Mouse (Mus musculus): ENCODE measurements around the gene Iqcd. TPM values are rescaled to one million over a fixed set of nuclear protein-coding genes. Genes with fewer than 3 reads are reported as not detected.

The Iqcd gene
- total RNA-seq, 2 experiments from 2014 or later, result 7.9 to 9.0 TPM

DNA sequence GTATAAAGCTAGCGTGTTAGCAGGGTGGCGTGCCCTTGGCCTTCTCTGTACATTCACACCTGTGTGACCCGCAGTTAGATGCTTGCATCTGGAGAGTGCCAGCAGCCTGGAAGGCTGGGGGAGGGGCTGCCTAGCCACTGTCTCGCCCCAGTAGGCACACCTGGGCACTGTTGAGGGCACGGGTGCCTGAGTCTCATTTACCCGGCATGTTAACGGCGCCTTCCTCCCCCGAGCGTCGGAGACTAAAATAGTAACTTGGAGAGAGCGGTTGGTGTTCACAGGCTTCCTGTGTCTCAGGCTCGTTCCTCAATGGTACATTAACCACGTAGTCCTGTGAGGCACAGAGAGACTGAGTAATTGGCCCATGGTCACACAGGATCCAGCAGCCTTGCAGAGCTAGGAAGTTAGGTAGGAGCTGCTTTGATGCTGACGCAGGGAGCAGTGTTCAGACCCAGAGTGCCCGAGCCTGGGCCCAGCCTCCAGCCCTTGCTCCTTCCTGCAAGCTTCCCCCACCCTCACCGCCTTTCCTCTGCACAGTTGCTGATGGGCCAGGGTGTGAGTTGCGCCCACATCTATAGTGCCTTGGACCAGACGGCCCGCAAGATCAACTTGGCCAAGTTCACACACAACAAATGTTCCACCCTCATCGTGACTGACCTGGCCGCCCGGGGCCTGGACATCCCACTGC lies 32.4 kb downstream of the Iqcd start:
- ATAC-seq (replicated peaks; ENCODE audit: low FRiP score, low TSS enrichment, poor library complexity, severe bottlenecking), result no peak

DNA sequence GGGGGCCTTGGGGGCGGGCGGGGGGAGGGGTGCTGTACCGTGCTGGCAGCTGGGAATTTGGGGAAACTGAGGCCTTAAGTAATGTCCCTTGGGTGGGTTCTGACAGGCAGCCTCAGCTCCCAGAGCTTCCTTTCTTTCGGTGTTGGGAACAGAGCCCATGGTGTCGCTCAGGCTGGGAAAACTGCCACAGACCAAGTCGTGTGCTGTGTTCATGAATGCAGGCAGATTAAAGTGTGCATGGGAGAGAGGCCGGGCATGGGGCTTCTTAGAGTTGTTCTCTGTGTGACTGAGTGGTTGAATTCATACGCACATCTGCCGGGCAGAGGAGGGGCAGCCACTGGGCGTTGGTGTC lies 33.0 kb downstream of the Iqcd start:
- no peak for ATAC-seq (replicated peaks; ENCODE audit: low FRiP score, low TSS enrichment, poor library complexity, severe bottlenecking)

DNA sequence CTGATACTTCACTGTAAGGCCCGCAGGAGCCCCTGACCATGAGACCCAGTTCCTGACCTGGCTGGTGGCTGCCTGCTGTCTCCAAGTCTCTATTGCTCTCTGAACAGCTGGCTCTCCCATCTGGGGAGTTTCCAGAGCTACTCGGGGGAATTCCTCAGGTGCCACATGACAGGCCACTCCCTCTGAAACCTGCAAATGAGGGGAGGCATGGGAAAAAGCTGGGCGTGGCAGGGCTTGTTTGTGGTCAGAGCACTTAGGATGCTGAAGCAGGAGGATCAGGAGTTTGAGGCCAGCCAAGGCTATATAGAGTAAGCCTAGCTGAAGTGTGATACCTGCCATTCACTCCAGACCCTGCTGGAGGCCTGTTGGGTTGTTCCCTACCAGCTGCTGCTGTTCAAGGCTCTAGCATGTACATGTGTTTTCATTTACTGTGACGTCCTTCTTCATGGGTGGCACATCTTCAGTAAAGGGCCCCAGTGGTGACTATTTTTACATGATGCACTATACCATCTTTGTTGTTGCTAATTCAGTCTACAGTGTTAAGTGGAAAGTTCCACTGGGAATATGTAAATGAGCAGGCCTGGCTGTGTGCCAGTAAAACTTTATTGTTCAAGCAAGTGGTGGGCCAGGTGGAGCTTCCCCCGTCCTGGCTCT lies 33.5 kb downstream of the Iqcd start:
- no peak for ATAC-seq (replicated peaks; ENCODE audit: low FRiP score, low TSS enrichment, poor library complexity, severe bottlenecking)

DNA sequence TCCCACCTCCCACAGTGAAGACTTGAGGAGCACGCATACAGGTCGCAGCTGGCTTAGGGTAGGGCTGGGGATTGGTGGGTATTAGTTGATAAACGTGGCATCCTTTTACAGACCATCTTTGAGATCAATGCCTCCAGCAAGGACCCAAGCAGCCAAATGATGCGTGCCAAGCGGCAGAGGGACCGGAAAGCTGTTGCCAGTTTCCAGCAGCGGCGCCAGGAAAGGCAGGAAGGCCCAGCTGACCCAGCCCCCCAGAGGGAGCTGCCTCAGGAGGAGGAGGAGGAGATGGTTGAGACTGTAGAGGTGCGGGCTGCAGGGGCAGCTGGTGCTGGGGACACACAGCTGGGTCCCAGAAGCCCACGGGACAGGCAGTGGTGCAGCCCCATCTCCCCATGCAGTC lies 35.6 kb downstream of the Iqcd start:
- ATAC-seq (replicated peaks; ENCODE audit: low FRiP score, low TSS enrichment, poor library complexity, severe bottlenecking), result no peak

DNA sequence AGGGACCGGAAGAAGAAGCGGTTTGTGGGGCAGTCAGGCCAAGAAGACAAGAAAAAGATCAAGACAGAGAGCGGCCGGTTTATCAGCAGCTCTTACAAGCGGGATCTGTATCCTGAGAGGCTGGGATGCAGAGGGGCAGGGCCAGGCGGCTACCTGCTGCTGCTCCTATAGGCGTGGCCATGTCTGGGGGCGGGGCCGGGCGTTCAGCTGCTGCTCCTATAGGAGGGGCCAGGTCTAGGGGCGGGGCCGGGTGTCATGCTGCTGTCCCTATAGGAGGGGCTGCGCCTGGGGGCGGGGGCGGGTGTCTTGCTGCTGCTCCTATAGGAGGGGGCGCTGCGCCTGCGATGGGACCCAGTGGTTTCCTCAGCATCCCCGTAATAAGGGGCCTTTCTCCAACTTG lies 37.6 kb downstream of the Iqcd start:
- ATAC-seq (replicated peaks; ENCODE audit: low FRiP score, low TSS enrichment, poor library complexity, severe bottlenecking), result peak; percentile 37; the same call in 1 of the 2 replicates

DNA sequence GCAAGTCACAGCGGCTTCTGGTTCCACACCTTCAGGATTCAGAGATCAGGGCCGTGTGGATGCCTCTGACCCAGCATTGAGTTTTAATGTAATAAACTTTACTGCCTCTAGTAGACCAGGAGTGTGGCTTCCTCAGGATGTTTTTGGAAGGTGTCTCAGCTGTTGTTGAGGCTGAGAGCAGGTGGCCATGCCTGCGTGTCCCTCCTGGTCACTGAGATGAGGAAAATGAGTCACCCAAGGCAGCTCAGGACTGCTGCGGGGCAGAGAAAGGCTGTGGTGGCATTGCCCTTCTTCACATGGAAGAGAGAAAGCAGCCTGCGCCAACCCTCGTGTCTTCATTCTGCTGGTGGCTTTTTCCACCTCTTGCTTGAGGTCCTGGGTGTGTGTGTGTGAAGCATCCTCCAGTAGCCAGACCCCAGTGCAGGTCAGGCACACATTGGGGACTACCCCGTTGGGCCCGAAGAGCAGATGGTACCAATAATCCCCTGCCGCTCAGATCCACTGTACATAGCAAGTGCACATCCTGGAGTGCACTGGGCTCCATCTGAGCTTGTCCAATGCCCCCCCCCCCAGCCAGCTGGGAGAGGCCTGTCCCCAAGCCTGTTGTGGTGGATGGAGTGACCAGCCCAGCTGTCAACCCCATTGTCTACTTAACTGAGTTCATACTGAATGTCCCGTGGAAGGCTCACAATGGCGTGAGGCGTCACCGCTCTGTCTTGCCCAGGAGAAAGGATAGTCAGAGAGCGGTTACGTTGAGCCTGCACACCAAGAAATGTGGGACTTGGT lies 38.9 kb downstream of the Iqcd start:
- ATAC-seq (replicated peaks; ENCODE audit: low FRiP score, low TSS enrichment, poor library complexity, severe bottlenecking), result no peak

DNA sequence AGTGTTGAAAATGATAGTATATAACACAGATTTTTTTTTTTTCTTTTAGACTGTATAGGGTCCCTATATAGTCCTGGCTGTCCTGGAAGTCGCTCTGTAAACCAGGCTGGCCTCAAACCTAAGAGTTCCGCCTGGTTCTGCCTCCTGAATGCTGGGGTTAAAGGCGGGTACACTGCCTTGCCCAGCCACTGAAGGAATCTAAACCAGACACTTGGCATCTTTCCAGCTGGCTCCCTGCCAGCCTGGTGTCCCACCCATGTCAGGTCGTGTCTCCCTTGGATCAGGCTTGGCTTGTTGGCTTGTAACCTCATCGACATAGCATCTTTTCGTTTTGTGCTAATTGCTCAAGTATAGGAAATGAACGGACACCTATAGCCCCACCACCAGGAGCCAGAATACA lies 39.8 kb downstream of the Iqcd start:
- ATAC-seq (replicated peaks; ENCODE audit: low FRiP score, low TSS enrichment, poor library complexity, severe bottlenecking), result peak; percentile 19; the same call in 1 of the 2 replicates

DNA sequence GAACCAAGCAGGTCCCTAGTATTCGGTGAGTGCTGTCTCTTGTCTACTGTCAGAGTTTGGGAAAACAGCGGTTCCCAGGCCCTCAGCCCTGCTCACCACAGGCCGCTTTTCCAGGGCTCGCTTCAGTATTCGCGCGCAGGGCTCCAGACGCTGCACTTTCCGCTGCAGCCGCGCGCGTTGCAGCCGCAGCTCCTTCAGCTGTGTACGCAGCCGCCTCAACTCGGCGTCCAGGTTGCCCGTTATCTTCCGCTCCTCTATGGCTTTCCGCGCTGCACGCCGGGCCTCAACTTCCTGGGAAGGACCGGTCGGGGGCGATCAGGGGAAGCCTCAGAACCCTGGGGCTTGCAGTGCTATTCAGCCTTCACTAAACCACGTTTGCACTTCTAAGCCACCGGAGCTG lies 42.3 kb downstream of the Iqcd start:
- no peak for ATAC-seq (replicated peaks; ENCODE audit: low FRiP score, low TSS enrichment, poor library complexity, severe bottlenecking)

DNA sequence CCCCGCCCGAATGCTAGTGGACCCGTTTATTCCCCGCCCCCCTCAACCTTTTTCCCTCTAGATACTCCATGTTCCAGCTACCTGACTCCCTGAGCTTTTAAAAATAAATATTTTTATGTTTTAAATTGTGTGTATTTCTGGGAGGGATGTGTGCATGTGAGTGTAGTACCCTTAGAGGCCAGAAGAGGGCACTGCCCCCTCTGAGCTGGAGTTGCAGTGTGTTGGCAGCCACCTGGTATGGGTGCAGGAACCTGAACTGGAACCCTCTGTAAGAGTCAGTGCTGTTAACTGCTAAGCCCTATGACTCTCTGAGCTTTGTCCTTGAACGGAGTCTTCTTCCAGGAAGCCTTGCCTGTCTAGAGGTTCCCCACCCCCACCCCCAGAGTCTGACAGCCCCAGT lies 43.1 kb downstream of the Iqcd start:
- ATAC-seq (replicated peaks; ENCODE audit: low FRiP score, low TSS enrichment, poor library complexity, severe bottlenecking), result no peak

DNA sequence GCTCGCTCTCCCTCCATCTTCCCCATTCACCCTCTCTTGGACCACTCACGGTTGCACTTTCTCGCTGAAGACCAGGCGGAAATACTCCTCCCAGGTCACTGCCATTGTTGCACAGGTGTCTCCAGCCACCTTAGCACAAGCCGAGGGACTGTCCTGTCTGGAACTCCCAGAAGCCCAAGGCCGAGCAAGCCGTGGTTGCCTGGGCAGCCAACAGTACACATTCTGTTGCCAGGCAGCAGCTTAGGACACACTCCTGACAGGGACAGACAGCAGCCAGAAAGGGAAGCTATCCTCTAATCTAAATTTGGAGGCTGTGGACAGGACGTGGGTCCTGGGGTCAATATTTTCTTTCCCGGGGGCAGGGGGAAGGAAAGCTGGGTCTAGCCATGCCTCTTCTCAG lies 45.3 kb downstream of the Iqcd start, which contains the start of gene Cfap73:
Cfap73 (minus strand) TSS at position 105 of the 400 bp plus-strand sequence.
- no peak for ATAC-seq (replicated peaks; ENCODE audit: low FRiP score, low TSS enrichment, poor library complexity, severe bottlenecking)

DNA sequence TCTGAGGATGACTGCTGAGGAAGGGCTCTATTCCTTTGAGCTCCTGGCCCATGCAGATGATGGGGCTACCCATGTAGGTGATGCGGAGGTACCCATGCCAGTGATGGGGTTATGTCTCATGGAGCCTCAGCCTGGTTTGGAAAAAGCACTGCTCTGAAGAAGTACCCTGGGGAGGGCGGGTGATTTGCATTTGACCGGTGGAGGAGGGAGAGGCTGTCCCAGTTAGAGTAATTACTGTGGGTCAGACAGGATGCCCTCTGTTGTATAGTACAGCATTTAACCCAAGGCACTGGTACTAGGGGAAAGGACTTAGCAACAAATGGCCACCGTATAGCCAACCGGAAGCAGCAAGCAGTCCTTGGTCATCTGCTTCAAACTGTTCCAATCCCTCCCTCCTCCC lies 46.0 kb downstream of the Iqcd start:
- no peak for ATAC-seq (replicated peaks; ENCODE audit: low FRiP score, low TSS enrichment, poor library complexity, severe bottlenecking)

DNA sequence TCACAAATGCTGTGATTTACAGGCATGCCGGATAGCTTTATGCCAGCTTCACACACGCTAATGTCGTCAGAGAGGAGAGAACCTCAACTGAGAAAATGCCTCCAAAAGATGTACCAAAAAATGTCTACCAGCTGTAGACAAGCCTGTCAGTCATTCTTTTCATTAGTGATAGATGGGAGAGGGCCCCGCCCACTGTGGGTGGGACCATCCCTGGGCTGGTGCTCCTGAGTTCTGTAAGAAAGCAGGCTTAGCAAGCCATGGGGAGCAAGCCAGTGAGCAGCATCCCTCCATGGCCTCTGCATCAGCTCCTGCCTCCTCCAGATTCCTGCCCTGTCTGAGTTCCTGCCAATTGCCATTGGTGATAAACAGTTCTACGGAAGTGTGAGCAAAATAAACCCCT lies 46.8 kb downstream of the Iqcd start:
- ATAC-seq (replicated peaks; ENCODE audit: low FRiP score, low TSS enrichment, poor library complexity, severe bottlenecking), result no peak

DNA sequence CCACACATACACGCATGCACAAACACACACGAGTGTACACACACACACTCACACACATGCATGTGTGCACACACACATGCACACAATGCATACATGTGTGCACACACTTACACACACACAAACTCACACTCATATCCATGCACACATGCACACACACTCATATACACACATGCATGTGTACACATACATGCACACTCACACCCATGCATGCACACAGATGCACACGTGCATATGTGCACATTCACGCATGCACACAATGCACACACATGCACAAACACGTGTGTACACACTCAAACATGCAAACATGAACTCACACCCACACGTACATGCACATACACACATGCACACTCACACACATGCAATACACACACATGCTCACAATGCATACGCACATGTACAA lies 51.3 kb downstream of the Iqcd start:
- no peak for ATAC-seq (replicated peaks; ENCODE audit: low FRiP score, low TSS enrichment, poor library complexity, severe bottlenecking)

DNA sequence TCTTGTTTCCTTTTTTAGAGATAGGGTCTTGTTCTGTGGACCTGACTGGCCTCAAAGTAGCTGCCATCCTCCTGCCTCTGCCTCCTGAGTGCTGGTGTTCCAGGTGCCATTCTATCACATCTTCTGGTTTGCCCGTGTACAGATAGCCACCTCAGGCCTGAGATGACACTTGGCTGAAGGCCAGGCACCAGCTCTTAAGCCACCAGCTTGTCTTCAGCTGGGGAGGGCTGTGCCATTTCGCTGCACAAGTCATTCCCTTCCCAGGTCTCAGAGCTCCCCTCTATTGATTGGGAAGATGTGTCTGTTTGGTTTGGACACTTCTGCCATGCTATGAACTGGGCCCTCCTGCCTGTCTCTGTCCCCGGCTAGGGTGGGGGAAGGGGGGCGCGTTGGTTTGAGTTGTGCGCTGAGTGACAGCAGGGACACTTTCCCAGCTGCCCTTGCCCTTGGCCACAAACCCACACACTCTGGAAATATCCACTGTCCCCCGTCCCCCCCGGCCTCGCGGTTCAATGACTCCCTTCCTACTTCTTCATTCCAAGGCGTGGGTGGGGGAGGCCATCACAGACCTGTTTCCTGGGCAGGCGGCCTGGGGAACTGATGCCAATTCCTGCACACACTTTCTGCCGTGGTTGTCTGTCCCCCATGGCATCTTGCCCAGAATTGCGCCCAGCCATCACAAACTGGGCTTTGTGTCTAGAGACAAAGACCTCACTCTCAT lies 54.7 kb downstream of the Iqcd start:
- no peak for ATAC-seq (replicated peaks; ENCODE audit: low FRiP score, low TSS enrichment, poor library complexity, severe bottlenecking)

DNA sequence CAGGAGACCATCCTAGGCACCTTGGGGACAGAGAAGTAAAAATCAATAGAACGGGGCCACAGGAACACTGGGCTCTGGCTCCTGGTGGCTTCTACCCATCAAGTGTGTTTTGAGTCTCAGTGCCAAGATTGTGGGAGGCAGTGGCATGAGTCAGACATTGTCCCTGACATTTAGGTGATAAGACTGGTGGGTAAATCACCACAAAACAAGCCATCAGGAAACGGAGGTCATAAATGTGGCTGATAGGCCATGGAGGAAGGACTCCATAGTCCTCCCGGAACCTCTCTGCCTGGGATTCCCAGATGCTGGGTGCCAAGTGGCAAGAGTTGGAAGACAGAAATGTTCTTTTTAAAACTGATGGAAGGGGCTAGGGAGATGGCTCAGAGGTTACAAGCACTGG lies 55.4 kb downstream of the Iqcd start:
- no peak for ATAC-seq (replicated peaks; ENCODE audit: low FRiP score, low TSS enrichment, poor library complexity, severe bottlenecking)

DNA sequence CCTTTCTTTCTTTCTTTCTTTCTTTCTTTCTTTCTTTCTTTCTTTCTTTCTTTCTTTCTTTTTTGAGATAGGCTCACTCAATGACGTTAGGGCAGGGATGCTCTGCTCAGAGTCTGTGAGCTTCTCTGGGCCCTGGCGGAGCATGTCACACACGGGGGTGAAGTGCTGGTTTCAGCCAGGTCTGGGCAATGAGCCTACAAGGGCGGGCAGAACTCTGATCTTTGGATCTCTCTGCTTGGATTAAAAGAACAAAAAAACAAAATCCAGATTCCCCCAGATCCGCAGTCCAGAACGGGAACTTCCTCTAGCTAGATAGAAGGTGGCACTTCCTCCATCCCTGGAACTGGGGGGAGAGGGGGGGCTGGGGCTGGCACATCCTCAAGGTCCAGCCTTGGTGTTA lies 57.0 kb downstream of the Iqcd start:
- ATAC-seq (replicated peaks; ENCODE audit: low FRiP score, low TSS enrichment, poor library complexity, severe bottlenecking), result no peak

DNA sequence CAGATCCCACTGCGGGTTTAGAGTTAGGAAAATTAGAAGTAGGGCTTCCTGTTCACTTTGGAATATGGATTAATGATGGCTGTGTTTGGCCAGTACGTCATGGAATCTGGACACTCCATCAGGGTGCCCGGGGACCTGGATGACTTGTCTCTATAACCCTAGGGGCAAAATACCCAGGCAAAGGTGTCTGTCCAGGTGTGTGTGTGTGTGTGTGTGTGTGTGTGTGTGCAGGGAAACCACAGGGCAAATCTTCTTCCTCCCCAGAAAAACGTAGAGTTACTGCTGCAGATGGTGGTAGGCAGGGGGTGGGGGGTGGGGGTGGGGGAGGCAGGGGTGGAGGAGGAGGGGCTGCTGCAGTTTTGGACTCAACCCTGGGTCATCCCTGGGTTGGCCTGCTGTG lies 58.5 kb downstream of the Iqcd start:
- ATAC-seq (replicated peaks; ENCODE audit: low FRiP score, low TSS enrichment, poor library complexity, severe bottlenecking), result no peak

DNA sequence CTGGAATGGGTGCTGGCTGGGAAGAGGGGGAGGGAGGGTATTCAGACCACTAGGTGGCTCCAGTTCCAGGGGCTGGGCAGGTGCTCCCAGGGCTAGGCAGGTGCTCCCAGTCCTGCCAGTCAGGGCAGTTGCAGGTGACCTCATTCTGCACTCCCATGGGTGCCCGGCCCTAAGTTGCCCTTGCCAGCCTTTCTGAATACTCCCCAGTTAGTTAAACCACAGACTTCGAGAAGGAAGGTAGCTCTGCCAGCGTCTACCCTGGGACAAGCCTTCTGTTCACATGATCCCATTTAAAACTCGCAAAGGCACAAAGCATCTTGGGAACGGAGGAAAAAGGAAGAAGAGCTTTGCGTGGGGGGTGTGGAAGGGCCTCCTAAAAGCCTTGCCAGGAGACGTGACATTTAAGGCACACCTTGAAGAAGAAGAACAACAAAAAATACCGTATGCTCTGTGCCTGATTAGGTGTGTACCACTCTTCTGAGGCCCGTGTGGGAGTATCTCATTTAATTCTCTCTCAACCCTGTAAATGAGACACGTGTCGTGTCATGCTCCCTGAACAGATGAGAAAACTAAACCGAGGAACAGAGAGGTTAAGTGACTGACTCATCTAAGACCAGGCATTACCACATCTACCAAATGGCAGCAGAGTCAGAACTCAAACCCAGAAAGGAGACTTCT lies 59.1 kb downstream of the Iqcd start:
- peak; percentile 4; the same call in 1 of the 2 replicates for ATAC-seq (replicated peaks; ENCODE audit: low FRiP score, low TSS enrichment, poor library complexity, severe bottlenecking)

DNA sequence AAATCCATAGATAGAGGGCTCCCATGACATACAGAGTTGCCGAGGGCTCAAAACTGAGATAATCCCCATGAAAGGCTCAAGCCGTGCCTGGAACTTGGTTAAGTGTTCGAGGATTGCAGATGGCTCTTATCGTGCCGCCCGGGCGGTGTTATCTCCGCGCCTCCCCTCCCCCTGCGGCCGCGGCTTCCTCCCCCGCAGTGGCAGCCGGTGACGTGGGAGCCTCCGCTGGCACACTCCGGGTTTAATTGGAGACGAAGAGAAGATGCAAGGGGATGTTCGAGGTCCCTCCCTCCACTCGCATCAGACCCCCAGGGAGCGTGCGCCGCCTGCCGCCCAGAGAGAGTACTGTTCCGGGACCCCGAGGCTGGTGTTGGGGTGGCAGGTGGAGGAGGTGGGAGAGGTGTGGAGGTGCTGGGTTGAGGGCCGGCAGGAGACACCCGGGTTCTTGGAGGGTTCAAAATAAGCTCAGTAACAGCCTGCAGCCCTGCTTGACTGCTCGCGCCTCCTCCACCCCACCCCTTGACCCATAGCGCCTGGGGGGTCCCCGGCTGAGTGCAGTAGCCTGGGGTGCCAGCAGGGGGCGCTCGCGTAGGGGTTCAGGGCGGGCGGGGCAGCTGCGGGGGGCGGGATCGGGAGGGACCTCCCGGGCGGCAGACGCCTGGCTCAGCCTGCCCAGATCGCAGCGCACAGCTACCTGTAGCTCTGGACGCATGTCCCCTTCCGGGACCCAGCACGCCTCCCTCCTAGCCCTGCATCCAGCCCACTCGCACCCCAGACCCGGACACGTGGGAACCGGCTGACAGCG lies 60.0 kb downstream of the Iqcd start, which contains the start of gene Rasal1:
Rasal1 (plus strand) TSS at position 244 of the 805 bp plus-strand sequence.
- ATAC-seq (replicated peaks; ENCODE audit: low FRiP score, low TSS enrichment, poor library complexity, severe bottlenecking), result peak; percentile 72

All from megakaryocyte-erythroid progenitor cell, adult 5-6 weeks (primary cell).